Mouse (Mus musculus) forebrain, embryonic 13.5 days (tissue): ENCODE results near the gene Cdk19. TPM values are rescaled to one million over a fixed set of nuclear protein-coding genes. Genes with fewer than 3 reads are reported as not detected.

Experiments
- ATAC-seq: fragments of 200-750 bp; cut with Nextera tagmentation; 2 replicates; pipeline ENCODE4 v1.8.0; 2017
- H3K27ac ChIP-seq: fragments of 300-500 bp; sonication (generic); 2 replicates; pipeline ENCODE4 v1.5.1; 2015; ENCODE audit warnings: inconsistent platforms, mild to moderate bottlenecking, moderate library complexity
- H3K27me3 ChIP-seq: fragments of 300-500 bp; sonication (generic); 2 replicates; pipeline ENCODE4 v1.6.1; 2015; ENCODE audit warnings: mild to moderate bottlenecking, inconsistent platforms
- H3K36me3 ChIP-seq: fragments of 300-500 bp; sonication (generic); 2 replicates; pipeline ENCODE4 v1.6.1; 2015; ENCODE audit warnings: mild to moderate bottlenecking, inconsistent platforms; ENCODE audit not compliant: poor library complexity, severe bottlenecking
- H3K4me1 ChIP-seq: fragments of 300-500 bp; sonication (generic); 2 replicates; pipeline ENCODE4 v1.6.1; 2015; ENCODE audit warnings: inconsistent platforms
- H3K4me2 ChIP-seq: fragments of 300-500 bp; sonication (generic); 2 replicates; pipeline ENCODE4 v1.6.1; 2015; ENCODE audit warnings: inconsistent platforms, mild to moderate bottlenecking, moderate library complexity
- H3K4me3 ChIP-seq: fragments of 300-500 bp; sonication (generic); 2 replicates; pipeline ENCODE4 v1.5.1; 2015; ENCODE audit warnings: mild to moderate bottlenecking, inconsistent platforms
- H3K9ac ChIP-seq: fragments of 300-500 bp; sonication (generic); 2 replicates; pipeline ENCODE4 v1.6.1; 2015; ENCODE audit warnings: mild to moderate bottlenecking, inconsistent platforms
- H3K9me3 ChIP-seq: fragments of 300-500 bp; sonication (generic); replicated peaks from 2 replicates; pipeline ENCODE4 v1.6.1; 2016; ENCODE audit warnings: inconsistent platforms
- WGBS: fragments of 180-500 bp; shearing (Covaris S2); methylation state at CpG from one replicate; pipeline ENCODE4 v1.1.7; 2015; 5-methylcytosine and 5-hydroxymethylcytosine counted together
- polyA plus RNA-seq: library from polyadenylated mRNA; unstranded; fragments of >200 nt; fragmentation: Nextera tagmentation; extraction: Ambion mirVana; gene quantifications from 2 replicates; pipeline ENCODE4 v1.2.1, GENCODE M21; 2015

The Cdk19 gene
- polyA plus RNA-seq, 1 experiment from 2014 or later = 11.2 TPM

GRCm38 (mm10) chr10:40479216-40479615, 139.9 kb downstream of the Cdk19 start:
- no peaks in the 10 kb centered on the region for H3K9me3 ChIP-seq
- no peaks in the 10 kb centered on the region for H3K4me1 ChIP-seq
- no peak overlapping the region for H3K9ac ChIP-seq
- peaks cover 65% of the 10 kb centered on the region for H3K36me3 ChIP-seq
- H3K4me2 ChIP-seq = no peak overlapping the region
- H3K27ac ChIP-seq = no peak overlapping the region
- 91% methylated on average over 1 of the region's 1 CpGs for WGBS
- no peak for ATAC-seq
- H3K27me3 ChIP-seq = no peaks in the 10 kb centered on the region
- no peak overlapping the region for H3K4me3 ChIP-seq

- Histone ChIP-seq H3K4me1 (no peaks in the 10 kb centered on the region), H3K27me3 (no peaks in the 10 kb centered on the region), H3K9me3 (no peaks in the 10 kb centered on the region), H3K4me2 (no peak overlapping the region), H3K4me3 (no peak overlapping the region), H3K27ac (no peak overlapping the region), H3K9ac (no peak overlapping the region), H3K36me3 (peaks cover 66% of the 10 kb centered on the region)
- ATAC-seq = no peak
- 76% methylated on average over 8 of the region's 8 CpGs for WGBS
Observed at GRCm38 (mm10) chr10:40479621-40480193, 140.3 kb downstream of the Cdk19 start.

GRCm38 (mm10) chr10:40481534-40481933, 142.2 kb downstream of the Cdk19 start:
- no peak overlapping the region for H3K27ac ChIP-seq
- no peaks in the 10 kb centered on the region for H3K4me1 ChIP-seq
- ATAC-seq = no peak
- H3K4me2 ChIP-seq = no peak overlapping the region
- H3K9me3 ChIP-seq = no peaks in the 10 kb centered on the region
- H3K27me3 ChIP-seq = no peaks in the 10 kb centered on the region
- H3K9ac ChIP-seq = no peak overlapping the region
- peaks cover 51% of the 10 kb centered on the region for H3K36me3 ChIP-seq
- no peak overlapping the region for H3K4me3 ChIP-seq
- 77% methylated on average over 3 of the region's 3 CpGs for WGBS

GRCm38 (mm10) chr10:40482285-40482684, 142.9 kb downstream of the Cdk19 start:
- Histone ChIP-seq H3K4me1 (no peaks in the 10 kb centered on the region), H3K4me2 (no peak overlapping the region), H3K27me3 (no peaks in the 10 kb centered on the region), H3K4me3 (no peak overlapping the region), H3K27ac (no peak overlapping the region), H3K9ac (no peak overlapping the region), H3K9me3 (no peaks in the 10 kb centered on the region), H3K36me3 (peaks cover 44% of the 10 kb centered on the region)
- 84% methylated on average over 6 of the region's 6 CpGs for WGBS
- peak; percentile 50; the same call in 1 of the 2 replicates for ATAC-seq

GRCm38 (mm10) chr10:40489086-40489796, 149.9 kb downstream of the Cdk19 start:
- Histone ChIP-seq H3K4me1 (no peaks in the 10 kb centered on the region), H3K36me3 (peaks cover under 1% of the 10 kb centered on the region; the same call in 1 of the 2 replicates), H3K4me2 (no peak overlapping the region), H3K27me3 (no peaks in the 10 kb centered on the region), H3K9me3 (no peaks in the 10 kb centered on the region), H3K27ac (no peak overlapping the region), H3K9ac (no peak overlapping the region), H3K4me3 (no peak overlapping the region)
- ATAC-seq = no peak
- 84% methylated on average over 6 of the region's 6 CpGs for WGBS

- Histone ChIP-seq H3K4me3 (no peak overlapping the region), H3K4me1 (no peaks in the 10 kb centered on the region), H3K4me2 (no peak overlapping the region), H3K27me3 (no peaks in the 10 kb centered on the region), H3K9me3 (no peaks in the 10 kb centered on the region), H3K9ac (no peak overlapping the region), H3K27ac (no peak overlapping the region), H3K36me3 (no peaks in the 10 kb centered on the region)
- ATAC-seq = no peak
- WGBS = 91% methylated on average over 7 of the region's 7 CpGs
Observed at GRCm38 (mm10) chr10:40491131-40491530, 151.8 kb downstream of the Cdk19 start.

- H3K4me3 ChIP-seq = no peak overlapping the region
- no peaks in the 10 kb centered on the region for H3K36me3 ChIP-seq
- H3K9ac ChIP-seq = no peak overlapping the region
- no peaks in the 10 kb centered on the region for H3K27me3 ChIP-seq
- H3K4me1 ChIP-seq = no peaks in the 10 kb centered on the region
- no peak overlapping the region for H3K4me2 ChIP-seq
- H3K27ac ChIP-seq = no peak overlapping the region
- no peak for ATAC-seq
- H3K9me3 ChIP-seq = no peaks in the 10 kb centered on the region
- 48% methylated on average over 10 of the region's 10 CpGs for WGBS
Observed at GRCm38 (mm10) chr10:40491748-40492147, 152.4 kb downstream of the Cdk19 start.

GRCm38 (mm10) chr10:40494181-40495162, 155.1 kb downstream of the Cdk19 start:
- H3K4me1 ChIP-seq = peaks cover under 1% of the 10 kb centered on the region; the same call in 1 of the 2 replicates
- H3K36me3 ChIP-seq = no peaks in the 10 kb centered on the region
- WGBS = 76% methylated on average over 9 of the region's 9 CpGs
- H3K27ac ChIP-seq = no peak overlapping the region
- no peak overlapping the region for H3K4me3 ChIP-seq
- no peaks in the 10 kb centered on the region for H3K9me3 ChIP-seq
- no peak overlapping the region for H3K4me2 ChIP-seq
- 0 out of 2 replicates have a peak overlapping the region, but pooled peaks have one; percentile 12 for H3K9ac ChIP-seq
- no peaks in the 10 kb centered on the region for H3K27me3 ChIP-seq
- ATAC-seq = no peak

GRCm38 (mm10) chr10:40497301-40498041, 158.1 kb downstream of the Cdk19 start:
- ATAC-seq = no peak
- Histone ChIP-seq H3K4me2 (no peak overlapping the region), H3K27me3 (no peaks in the 10 kb centered on the region), H3K4me3 (no peak overlapping the region), H3K27ac (no peak overlapping the region), H3K36me3 (no peaks in the 10 kb centered on the region), H3K4me1 (peaks cover 6% of the 10 kb centered on the region), H3K9ac (no peak overlapping the region), H3K9me3 (no peaks in the 10 kb centered on the region)
- 69% methylated on average over 9 of the region's 9 CpGs for WGBS

GRCm38 (mm10) chr10:40498426-40498825, 159.1 kb downstream of the Cdk19 start:
- Histone ChIP-seq H3K9ac (no peak overlapping the region), H3K4me1 (peaks cover 6% of the 10 kb centered on the region), H3K9me3 (no peaks in the 10 kb centered on the region), H3K36me3 (no peaks in the 10 kb centered on the region), H3K4me2 (no peak overlapping the region), H3K27me3 (no peaks in the 10 kb centered on the region), H3K27ac (no peak overlapping the region), H3K4me3 (no peak overlapping the region)
- 92% methylated on average over 4 of the region's 4 CpGs for WGBS
- ATAC-seq = no peak
